Mouse (Mus musculus) small intestine, adult 2 months (tissue): ENCODE measurements around the gene Sspn.

ENCODE experiments used
- CTCF ChIP-seq: fragments of 200-500 bp; IDR thresholded peaks from 2 replicates; pipeline ENCODE4 v1.5.1; 2012; ENCODE audit warnings: low read depth, mild to moderate bottlenecking, control low read depth, inconsistent platforms, low read length, moderate library complexity, mixed read lengths; ENCODE audit not compliant: insufficient replicate concordance, insufficient read length; ENCODE audit errors: extremely low read depth
- POLR2A ChIP-seq: fragments of 200-500 bp; IDR thresholded peaks from 2 replicates; pipeline ENCODE4 v1.6.1; 2012; ENCODE audit warnings: low read depth, mild to moderate bottlenecking, control low read depth, inconsistent platforms, low read length, moderate library complexity

- TF ChIP-seq CTCF, result no peak
- no peak for TF ChIP-seq POLR2A
Observed at GRCm38 (mm10) chr6:145957427-145957965, 26.1 kb downstream of the Sspn start.
